Mouse (Mus musculus) G1E (cell line): ENCODE measurements around the gene Cbx5. TPM values are rescaled to one million over a fixed set of nuclear protein-coding genes. Genes with fewer than 3 reads are reported as not detected.

Experiments used
- ATAC-seq: 2 replicates; pipeline ENCODE4 v1.8.0; 2016; ENCODE audit warnings: mild to moderate bottlenecking; ENCODE audit not compliant: insufficient number of reproducible peaks, poor library complexity, low FRiP score, severe bottlenecking; ENCODE audit errors: extremely low read depth
- DNase-seq: peaks from one replicate; pipeline ENCODE4 v3.0.0; 2012; ENCODE audit warnings: low spot score
- H3K27me3 ChIP-seq: 2 replicates; pipeline ENCODE4 v1.6.1; 2012; ENCODE audit warnings: mild to moderate bottlenecking, low read length, inconsistent platforms; ENCODE audit not compliant: insufficient read depth
- H3K36me3 ChIP-seq: replicated peaks from 2 replicates; pipeline ENCODE3; 2012; ENCODE audit warnings: mild to moderate bottlenecking, inconsistent platforms
- H3K4me1 ChIP-seq: 2 replicates; pipeline ENCODE4 v1.6.1; 2012; ENCODE audit warnings: low read depth, low read length, inconsistent platforms, mixed read lengths; ENCODE audit not compliant: insufficient read depth
- H3K4me3 ChIP-seq: 2 replicates; pipeline ENCODE4 v1.5.1; 2012; ENCODE audit warnings: low read depth, mild to moderate bottlenecking, inconsistent platforms, low read length, moderate library complexity, mixed read lengths
- H3K9me3 ChIP-seq: replicated peaks from 2 replicates; pipeline ENCODE4 v1.6.1; 2012; ENCODE audit warnings: inconsistent platforms
- CTCF ChIP-seq: IDR thresholded peaks from 2 replicates; pipeline ENCODE4 v1.5.1; 2012; ENCODE audit warnings: low read depth, low read length, inconsistent platforms, mixed read lengths
- GATA1 ChIP-seq: IDR thresholded peaks from 2 replicates; pipeline ENCODE4 v1.6.1; 2012; ENCODE audit warnings: borderline replicate concordance, low read length, inconsistent platforms, mixed read lengths
- GATA2 ChIP-seq: IDR thresholded peaks from 2 replicates; pipeline ENCODE4 v1.6.1; 2012; ENCODE audit warnings: low read depth, low read length, inconsistent platforms, borderline replicate concordance
- POLR2AphosphoS5 ChIP-seq: IDR thresholded peaks from 2 replicates; pipeline ENCODE4 v1.6.1; 2012; ENCODE audit warnings: low read depth, low read length, inconsistent platforms; ENCODE audit not compliant: insufficient replicate concordance
- TAL1 ChIP-seq: conservative IDR thresholded peaks from 2 replicates; pipeline ENCODE4 v1.6.1; 2012; ENCODE audit warnings: low read depth, low read length, inconsistent platforms, mixed read lengths
- polyA plus RNA-seq: library from polyadenylated mRNA; stranded (reverse); fragments of >175 nt; gene quantifications from 2 replicates; pipeline ENCODE4 v1.2.3, GENCODE M21; 2012
- total RNA-seq, 2 experiments: library from RNA; stranded (forward) in 1 of 2; stranded (reverse) in 1 of 2; fragments of 200-1000 nt in 1 of 2; fragments of >200 nt in 1 of 2; fragmentation: Nextera tagmentation in 1 of 2; gene quantifications; 2 replicates each; pipeline ENCODE4 v1.2.3; 2014 to 2017

Gene Cbx5
- total and polyA plus RNA-seq, 3 experiments: 9.5 to 300 (median 278) TPM

GRCm38 (mm10) chr15:103152371-103152770, 87.2 kb downstream of the Cbx5 start:
- TF ChIP-seq POLR2AphosphoS5 (no peak), GATA2 (no peak), GATA1 (no peak), TAL1 (no peak), CTCF (no peak)
- DNase-seq (no peak), ATAC-seq (peak; percentile 22; the same call in 1 of the 2 replicates)
- Histone ChIP-seq H3K4me1 (peaks cover 21% of the 10 kb centered on the region), H3K36me3 (peaks cover 46% of the 10 kb centered on the region), H3K27me3 (peaks cover 18% of the 10 kb centered on the region), H3K4me3 (no peak overlapping the region), H3K9me3 (no peaks in the 10 kb centered on the region)

- no peak for TF ChIP-seq POLR2AphosphoS5
- no peak for TF ChIP-seq TAL1
- peaks cover 5% of the 10 kb centered on the region for H3K36me3 ChIP-seq
- H3K4me3 ChIP-seq: no peak overlapping the region
- DNase-seq: no peak
- peaks cover 25% of the 10 kb centered on the region for H3K4me1 ChIP-seq
- ATAC-seq: no peak
- H3K9me3 ChIP-seq: no peaks in the 10 kb centered on the region
- H3K27me3 ChIP-seq: peaks cover 64% of the 10 kb centered on the region
These were observed 91.8 kb downstream of the Cbx5 start for GRCm38 (mm10) chr15:103147779-103148178.

GRCm38 (mm10) chr15:103147422-103147690, 92.3 kb downstream of the Cbx5 start:
- H3K4me3 ChIP-seq: no peak overlapping the region
- DNase-seq (no peak), ATAC-seq (no peak)
- H3K36me3 ChIP-seq: peaks cover under 1% of the 10 kb centered on the region
- no peaks in the 10 kb centered on the region for H3K9me3 ChIP-seq
- H3K4me1 ChIP-seq: peaks cover 20% of the 10 kb centered on the region
- TF ChIP-seq GATA2 (no peak), POLR2AphosphoS5 (no peak)
- H3K27me3 ChIP-seq: peaks cover 65% of the 10 kb centered on the region

- peak overlapping the region; percentile 53; the same call in 1 of the 2 replicates for H3K4me3 ChIP-seq
- no peak for ATAC-seq
- TF ChIP-seq GATA1: no peak
- no peak for TF ChIP-seq TAL1
- no peak for TF ChIP-seq GATA2
- no peak for TF ChIP-seq POLR2AphosphoS5
- no peak for TF ChIP-seq CTCF
These were observed 92.8 kb downstream of the Cbx5 start for GRCm38 (mm10) chr15:103146627-103147421.

GRCm38 (mm10) chr15:103145635-103146299, 93.8 kb downstream of the Cbx5 start:
- H3K27me3 ChIP-seq: peaks cover 76% of the 10 kb centered on the region
- H3K9me3 ChIP-seq: no peaks in the 10 kb centered on the region
- no peak for ATAC-seq
- peaks cover 14% of the 10 kb centered on the region for H3K4me1 ChIP-seq
- TF ChIP-seq POLR2AphosphoS5: no peak
- no peak for TF ChIP-seq GATA1
- no peak for TF ChIP-seq CTCF
- no peak for TF ChIP-seq GATA2
- TF ChIP-seq TAL1: no peak
- no peaks in the 10 kb centered on the region for H3K36me3 ChIP-seq
- H3K4me3 ChIP-seq: no peak overlapping the region
- no peak for DNase-seq

More at GRCm38 (mm10) chr15:103146627-103147421, 92.8 kb downstream of the Cbx5 start:
- DNase-seq: no peak
- peaks cover 66% of the 10 kb centered on the region for H3K27me3 ChIP-seq
- no peaks in the 10 kb centered on the region for H3K9me3 ChIP-seq
- H3K4me1 ChIP-seq: peaks cover 16% of the 10 kb centered on the region
- no peaks in the 10 kb centered on the region for H3K36me3 ChIP-seq

GRCm38 (mm10) chr15:103144176-103144575, 95.4 kb downstream of the Cbx5 start:
- Histone ChIP-seq H3K4me1 (peaks cover 14% of the 10 kb centered on the region), H3K9me3 (no peaks in the 10 kb centered on the region), H3K27me3 (peaks cover 87% of the 10 kb centered on the region), H3K4me3 (no peak overlapping the region), H3K36me3 (no peaks in the 10 kb centered on the region)
- ATAC-seq (no peak), DNase-seq (no peak)
- TF ChIP-seq GATA2 (no peak), CTCF (no peak), POLR2AphosphoS5 (no peak)

Other genes starting within 250 kb of the Cbx5 start
- 21.1 and 26.6 TPM in 2 replicates for gene Hoxc8, start 249.2 kb downstream of the Cbx5 start, total RNA-seq (2014; fragmentation: Nextera tagmentation)
- 2.0 and 2.7 TPM in 2 replicates for gene Hoxc8, start 249.2 kb downstream of the Cbx5 start, total RNA-seq (2017)
- 10.1 and 12.2 TPM in 2 replicates for gene Hoxc8, start 249.2 kb downstream of the Cbx5 start, polyA plus RNA-seq
- 16.3 and 37.1 TPM in 2 replicates for gene Hoxc6, start 241.6 kb downstream of the Cbx5 start, total RNA-seq (2014; fragmentation: Nextera tagmentation)
- 8.6 and 12.0 TPM in 2 replicates for gene Hoxc6, start 241.6 kb downstream of the Cbx5 start, total RNA-seq (2017)
- 27.1 and 28.6 TPM in 2 replicates for gene Hoxc6, start 241.6 kb downstream of the Cbx5 start, polyA plus RNA-seq
- 29.3 and 33.9 TPM in 2 replicates for gene Hoxc4, start 220.9 kb downstream of the Cbx5 start, total RNA-seq (2014; fragmentation: Nextera tagmentation)
- gene Hoxc4, start 220.9 kb downstream of the Cbx5 start, total RNA-seq (2017): 11.0 and 12.2 TPM in 2 replicates
- 60.1 and 65.8 TPM in 2 replicates for gene Hoxc4, start 220.9 kb downstream of the Cbx5 start, polyA plus RNA-seq
- 7.8 and 10.6 TPM in 2 replicates for gene Smug1, start 72.7 kb downstream of the Cbx5 start, total RNA-seq (2014; fragmentation: Nextera tagmentation)
- 9.0 and 11.3 TPM in 2 replicates for gene Smug1, start 72.7 kb downstream of the Cbx5 start, total RNA-seq (2017)
- gene Smug1, start 72.7 kb downstream of the Cbx5 start, polyA plus RNA-seq: 3.6 and 5.0 TPM in 2 replicates
- gene Hnrnpa1, start 616 bp upstream of the Cbx5 start, total RNA-seq (2014; fragmentation: Nextera tagmentation): 379 and 391 TPM in 2 replicates
- gene Hnrnpa1, start 616 bp upstream of the Cbx5 start, total RNA-seq (2017): 797 and 984 TPM in 2 replicates
- 143 and 212 TPM in 2 replicates for gene Hnrnpa1, start 616 bp upstream of the Cbx5 start, polyA plus RNA-seq
- 254 and 313 TPM in 2 replicates for gene Nfe2, start 18.6 kb upstream of the Cbx5 start, total RNA-seq (2014; fragmentation: Nextera tagmentation)
- 177 TPM in 2 replicates for gene Nfe2, start 18.6 kb upstream of the Cbx5 start, total RNA-seq (2017)
- 151 and 155 TPM in 2 replicates for gene Nfe2, start 18.6 kb upstream of the Cbx5 start, polyA plus RNA-seq
- gene Copz1, start 32.9 kb upstream of the Cbx5 start, total RNA-seq (2014; fragmentation: Nextera tagmentation): 494 and 507 TPM in 2 replicates
- gene Copz1, start 32.9 kb upstream of the Cbx5 start, total RNA-seq (2017): 182 and 184 TPM in 2 replicates
- 72.4 and 97.2 TPM in 2 replicates for gene Copz1, start 32.9 kb upstream of the Cbx5 start, polyA plus RNA-seq
- not detected in 2 replicates for gene Gpr84, start 70.8 kb upstream of the Cbx5 start, total RNA-seq (2014; fragmentation: Nextera tagmentation)
- not detected in 2 replicates for gene Gpr84, start 70.8 kb upstream of the Cbx5 start, total RNA-seq (2017)
- not detected in 2 replicates for gene Gpr84, start 70.8 kb upstream of the Cbx5 start, polyA plus RNA-seq
- gene Zfp385a, start 100.3 kb upstream of the Cbx5 start, total RNA-seq (2014; fragmentation: Nextera tagmentation): 74.3 and 92.9 TPM in 2 replicates
- 2.0 TPM in 2 replicates for gene Zfp385a, start 100.3 kb upstream of the Cbx5 start, total RNA-seq (2017)
- gene Zfp385a, start 100.3 kb upstream of the Cbx5 start, polyA plus RNA-seq: 483 and 546 TPM in 2 replicates
- not detected in 2 replicates for gene Itga5, start 126.9 kb upstream of the Cbx5 start, total RNA-seq (2014; fragmentation: Nextera tagmentation)
- gene Itga5, start 126.9 kb upstream of the Cbx5 start, total RNA-seq (2017): 0.11 and 0.17 TPM in 2 replicates
- gene Itga5, start 126.9 kb upstream of the Cbx5 start, polyA plus RNA-seq: 0.62 and 0.75 TPM in 2 replicates
- gene Gtsf1, start 190.7 kb upstream of the Cbx5 start, total RNA-seq (2014; fragmentation: Nextera tagmentation): not detected in 2 replicates
- gene Gtsf1, start 190.7 kb upstream of the Cbx5 start, total RNA-seq (2017): not detected in 2 replicates
- gene Gtsf1, start 190.7 kb upstream of the Cbx5 start, polyA plus RNA-seq: not detected in 2 replicates
- gene Gtsf2, start 208.7 kb upstream of the Cbx5 start, total RNA-seq (2014; fragmentation: Nextera tagmentation): not detected in 2 replicates
- gene Gtsf2, start 208.7 kb upstream of the Cbx5 start, total RNA-seq (2017): not detected in 2 replicates
- gene Gtsf2, start 208.7 kb upstream of the Cbx5 start, polyA plus RNA-seq: not detected in 2 replicates
- gene Nckap1l, start 214.0 kb upstream of the Cbx5 start, total RNA-seq (2014; fragmentation: Nextera tagmentation): 11.6 and 12.6 TPM in 2 replicates
- 21.1 and 21.5 TPM in 2 replicates for gene Nckap1l, start 214.0 kb upstream of the Cbx5 start, total RNA-seq (2017)
- gene Nckap1l, start 214.0 kb upstream of the Cbx5 start, polyA plus RNA-seq: 1.8 and 3.9 TPM in 2 replicates